Mouse (Mus musculus) liver, embryonic 16.5 days (tissue): ENCODE measurements around the gene 1700125H20Rik. TPM values are rescaled to one million over a fixed set of nuclear protein-coding genes. Genes with fewer than 3 reads are reported as not detected.

ENCODE experiments used
- polyA plus RNA-seq: library from polyadenylated mRNA; unstranded; fragments of >200 nt; fragmentation: Nextera tagmentation; extraction: Ambion mirVana; gene quantifications from 2 replicates; pipeline ENCODE4 v1.2.1, GENCODE M21; 2015

Gene 1700125H20Rik
- polyA plus RNA-seq, 1 experiment from 2014 or later = not detected

Other genes with a start within 250 kb of the 1700125H20Rik start
- not detected in 2 replicates for gene Car4, start 212.6 kb upstream of the 1700125H20Rik start, polyA plus RNA-seq
- gene Usp32, start 30.2 kb upstream of the 1700125H20Rik start, polyA plus RNA-seq = 11.4 and 12.2 TPM in 2 replicates
- gene Appbp2, start 64.7 kb downstream of the 1700125H20Rik start, polyA plus RNA-seq = 10.9 and 11.4 TPM in 2 replicates
- gene Ppm1d, start 140.8 kb downstream of the 1700125H20Rik start, polyA plus RNA-seq = 17.7 and 18.4 TPM in 2 replicates
- gene Bcas3, start 182.8 kb downstream of the 1700125H20Rik start, polyA plus RNA-seq = 18.7 and 19.1 TPM in 2 replicates